Mouse (Mus musculus) intestine, postnatal 0 days (tissue): Measurements from ENCODE around the gene Dcaf17. TPM values are rescaled to one million over a fixed set of nuclear protein-coding genes. Genes with fewer than 3 reads are reported as not detected.

Source experiments
- ATAC-seq: fragments of 200-750 bp; cut with Nextera tagmentation; 2 replicates; pipeline ENCODE4 v1.8.0; 2017; ENCODE audit warnings: mild to moderate bottlenecking, moderate TSS enrichment, moderate library complexity
- H3K27ac ChIP-seq: fragments of 300-500 bp; sonication (generic); 2 replicates; pipeline ENCODE4 v1.5.1; 2014; ENCODE audit warnings: mild to moderate bottlenecking, low read depth, low read length, moderate library complexity
- H3K27me3 ChIP-seq: fragments of 300-500 bp; sonication (generic); replicated peaks from 2 replicates; pipeline ENCODE4 v1.6.1; 2014; ENCODE audit warnings: low read length, mixed read lengths; ENCODE audit not compliant: control insufficient read depth, insufficient read depth
- H3K36me3 ChIP-seq: fragments of 300-500 bp; sonication (generic); 2 replicates; pipeline ENCODE4 v1.6.1; 2014; ENCODE audit warnings: mild to moderate bottlenecking, moderate library complexity; ENCODE audit not compliant: control insufficient read depth, insufficient read depth
- H3K4me1 ChIP-seq: fragments of 300-500 bp; sonication (generic); replicated peaks from 2 replicates; pipeline ENCODE4 v1.6.1; 2014; ENCODE audit warnings: antibody characterized with exemption, low read length, mixed read lengths; ENCODE audit not compliant: control insufficient read depth, insufficient read depth
- H3K4me2 ChIP-seq: fragments of 300-500 bp; sonication (generic); replicated peaks from 2 replicates; pipeline ENCODE4 v1.6.1; 2014; ENCODE audit warnings: low read depth, mild to moderate bottlenecking, moderate library complexity
- H3K4me3 ChIP-seq: fragments of 300-500 bp; sonication (generic); 2 replicates; pipeline ENCODE4 v1.5.1; 2014; ENCODE audit warnings: low read depth, low read length
- H3K9ac ChIP-seq: fragments of 300-500 bp; sonication (generic); 2 replicates; pipeline ENCODE4 v1.6.1; 2014; ENCODE audit warnings: mild to moderate bottlenecking, low read depth, low read length
- H3K9me3 ChIP-seq: fragments of 300-500 bp; sonication (generic); 2 replicates; pipeline ENCODE4 v1.6.1; 2016; ENCODE audit warnings: mixed run types; ENCODE audit not compliant: control insufficient read depth
- CTCF ChIP-seq: sonication (generic); IDR thresholded peaks from 2 replicates; pipeline ENCODE4 v1.5.1; 2016; ENCODE audit warnings: low read depth, mild to moderate bottlenecking, control low read depth, antibody characterized with exemption, moderate library complexity
- WGBS: fragments of 180-500 bp; shearing (Covaris S2); extraction: QIAGEN DNeasy Blood & Tissue Kit; methylation state at CpG from one replicate; pipeline ENCODE4 v1.1.7; 2014; 5-methylcytosine and 5-hydroxymethylcytosine counted together
- polyA plus RNA-seq: library from polyadenylated mRNA; unstranded; fragments of >200 nt; fragmentation: Nextera tagmentation; extraction: Ambion mirVana; gene quantifications from 2 replicates; pipeline ENCODE4 v1.2.1, GENCODE M21; 2015

Gene Dcaf17
- polyA plus RNA-seq, 1 experiment from 2014 or later = 17.4 TPM

- no peak overlapping the region for H3K9ac ChIP-seq
- WGBS = 74% methylated on average over 13 of the region's 13 CpGs
- no peaks in the 10 kb centered on the region for H3K27me3 ChIP-seq
- TF ChIP-seq CTCF = no peak
- H3K4me2 ChIP-seq = no peak overlapping the region
- no peaks in the 10 kb centered on the region for H3K9me3 ChIP-seq
- no peak overlapping the region for H3K27ac ChIP-seq
- no peaks in the 10 kb centered on the region for H3K4me1 ChIP-seq
- no peaks in the 10 kb centered on the region for H3K36me3 ChIP-seq
- no peak for ATAC-seq
- H3K4me3 ChIP-seq = no peak overlapping the region
Measured at GRCm38 (mm10) chr2:71122268-71123029, 67.3 kb downstream of the Dcaf17 start.

DNA sequence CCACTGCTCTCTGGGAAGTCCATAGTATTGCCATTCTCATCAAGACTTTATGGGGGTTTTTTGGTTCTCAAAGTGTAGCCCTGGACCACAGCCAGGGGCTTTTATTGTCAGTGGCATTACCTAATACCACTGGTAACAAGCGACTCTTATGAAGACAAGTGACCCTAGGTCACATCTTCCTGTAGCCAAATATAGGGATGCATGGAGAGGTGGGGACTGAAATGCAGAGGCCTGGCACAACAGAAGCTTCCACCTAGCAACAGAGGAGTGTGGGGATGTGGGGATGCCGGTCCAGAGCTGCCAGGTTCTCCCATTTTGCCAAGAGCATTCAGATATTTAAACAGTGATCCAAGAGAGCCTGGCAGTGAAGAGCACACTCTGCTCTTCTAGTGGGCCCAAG lies 68.5 kb downstream of the Dcaf17 start:
- Histone ChIP-seq H3K36me3 (no peaks in the 10 kb centered on the region), H3K4me2 (no peak overlapping the region), H3K9me3 (no peaks in the 10 kb centered on the region), H3K27me3 (no peaks in the 10 kb centered on the region), H3K4me1 (no peaks in the 10 kb centered on the region), H3K9ac (no peak overlapping the region), H3K27ac (no peak overlapping the region), H3K4me3 (no peak overlapping the region)
- no peak for ATAC-seq
- WGBS = 66% methylated on average over 2 of the region's 2 CpGs
- TF ChIP-seq CTCF = no peak

DNA sequence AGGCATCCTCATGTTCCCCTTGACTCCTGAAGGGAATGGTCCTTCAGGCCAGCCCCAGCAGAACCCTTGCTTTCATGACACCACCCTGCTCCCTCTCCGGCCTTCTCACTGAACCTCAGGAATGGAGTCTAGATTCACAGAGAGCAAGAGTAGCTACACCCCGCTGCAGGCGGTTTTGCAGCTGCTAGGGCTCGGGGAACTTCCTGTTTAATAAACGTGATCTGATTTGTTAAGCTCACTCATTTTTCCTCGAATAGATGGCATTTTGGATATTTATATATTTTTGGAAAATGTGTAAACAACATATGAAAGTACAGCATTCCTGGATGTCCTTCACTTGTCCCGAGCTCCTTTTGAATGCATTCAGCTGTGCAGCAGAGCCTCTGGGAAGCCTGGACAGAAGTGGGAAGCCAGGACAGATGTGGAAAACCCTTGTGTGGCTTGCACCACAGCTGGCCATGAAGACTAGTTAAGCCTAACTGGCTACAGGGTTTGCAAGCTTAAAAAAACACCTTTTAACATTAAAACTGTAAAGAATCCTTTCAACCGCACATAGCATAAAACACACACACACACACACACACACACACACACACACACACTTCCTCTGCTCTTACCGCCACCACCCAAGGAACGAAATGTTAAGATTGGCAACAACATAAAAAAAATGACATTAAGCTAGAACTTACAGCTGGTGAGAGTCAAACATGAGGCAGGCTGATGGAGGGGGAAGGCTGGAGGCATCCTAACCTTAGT lies 72.8 kb downstream of the Dcaf17 start:
- no peak for ATAC-seq

DNA sequence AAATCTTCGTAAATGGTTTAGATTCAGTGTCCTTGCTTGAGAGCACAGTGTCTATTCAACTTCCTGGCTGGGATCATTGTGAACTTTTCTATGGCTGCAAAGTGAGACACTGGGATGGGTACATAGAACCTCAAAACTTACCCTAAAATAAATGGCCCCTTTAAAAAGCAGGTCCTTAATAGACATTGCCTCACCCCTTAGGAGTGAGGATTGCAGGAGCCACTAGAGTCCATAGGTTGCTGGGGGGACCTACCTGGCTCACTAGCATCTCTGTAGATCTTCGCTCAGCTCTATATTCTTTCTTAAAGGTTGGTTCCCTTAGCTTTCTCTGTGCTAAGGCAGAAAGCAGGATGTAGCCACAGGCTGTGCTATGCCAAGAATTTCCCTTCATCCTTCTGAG lies 75.2 kb downstream of the Dcaf17 start:
- WGBS = 96% methylated on average over 2 of the region's 2 CpGs
- ATAC-seq = no peak
- TF ChIP-seq CTCF = no peak

More for the DNA sequence above, 72.8 kb downstream of the Dcaf17 start:
- WGBS = 60% methylated on average over 10 of the region's 10 CpGs
- Histone ChIP-seq H3K9ac (no peak overlapping the region), H3K27ac (no peak overlapping the region), H3K9me3 (no peaks in the 10 kb centered on the region), H3K4me1 (no peaks in the 10 kb centered on the region), H3K4me3 (no peak overlapping the region), H3K4me2 (no peak overlapping the region), H3K36me3 (no peaks in the 10 kb centered on the region), H3K27me3 (no peaks in the 10 kb centered on the region)
- no peak for TF ChIP-seq CTCF

DNA sequence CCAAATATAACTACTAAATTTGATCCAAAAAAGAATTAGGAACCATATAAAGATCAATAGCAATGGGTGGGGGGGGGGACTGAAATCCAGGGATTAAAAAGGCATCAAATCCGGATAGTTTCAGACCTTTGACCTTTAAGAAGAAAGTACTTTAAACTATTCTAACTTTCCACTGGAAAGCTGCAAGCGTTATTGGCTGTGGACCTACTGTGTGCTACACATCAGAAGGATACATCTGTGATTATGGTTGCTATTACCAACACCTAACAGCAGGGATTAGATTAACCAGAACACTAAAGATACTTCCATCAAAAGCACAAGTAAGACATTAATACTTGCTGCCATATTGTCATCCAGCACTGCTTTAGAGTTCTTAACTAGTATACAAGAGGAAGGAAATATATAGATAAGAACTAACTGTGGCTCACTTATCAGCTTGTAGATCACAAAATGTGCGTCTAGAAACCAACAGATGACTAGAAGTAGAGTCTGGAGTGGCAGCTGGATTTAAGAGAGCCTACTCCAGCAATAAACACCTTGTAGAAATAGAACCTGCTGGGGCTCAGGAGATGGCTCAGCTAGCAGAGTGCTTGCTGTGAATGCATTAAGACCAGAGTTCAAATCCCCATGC lies 76.9 kb downstream of the Dcaf17 start:
- Histone ChIP-seq H3K9ac (no peak overlapping the region), H3K27me3 (no peaks in the 10 kb centered on the region), H3K4me3 (no peak overlapping the region), H3K36me3 (peaks cover 4% of the 10 kb centered on the region; the same call in 1 of the 2 replicates), H3K9me3 (no peaks in the 10 kb centered on the region), H3K4me2 (no peak overlapping the region), H3K4me1 (no peaks in the 10 kb centered on the region), H3K27ac (no peak overlapping the region)
- no peak for TF ChIP-seq CTCF
- no peak for ATAC-seq
- WGBS = 76% methylated on average over 3 of the region's 3 CpGs

More for the DNA sequence above, 75.2 kb downstream of the Dcaf17 start:
- Histone ChIP-seq H3K9ac (no peak overlapping the region), H3K36me3 (peaks cover 4% of the 10 kb centered on the region; the same call in 1 of the 2 replicates), H3K9me3 (no peaks in the 10 kb centered on the region), H3K27ac (no peak overlapping the region), H3K4me1 (no peaks in the 10 kb centered on the region), H3K4me3 (no peak overlapping the region), H3K4me2 (no peak overlapping the region), H3K27me3 (no peaks in the 10 kb centered on the region)

- no peak for TF ChIP-seq CTCF
- 0 out of 2 replicates have a peak, but pooled peaks have one; percentile 31 for ATAC-seq
- WGBS = 77% methylated on average over 9 of the region's 9 CpGs
Measured at GRCm38 (mm10) chr2:71134041-71134505, 78.9 kb downstream of the Dcaf17 start.

More at GRCm38 (mm10) chr2:71134041-71134505, 78.9 kb downstream of the Dcaf17 start:
- Histone ChIP-seq H3K9ac (no peak overlapping the region), H3K4me3 (no peak overlapping the region), H3K36me3 (peaks cover 8% of the 10 kb centered on the region; the same call in 1 of the 2 replicates), H3K4me1 (no peaks in the 10 kb centered on the region), H3K27ac (no peak overlapping the region), H3K9me3 (no peaks in the 10 kb centered on the region), H3K4me2 (no peak overlapping the region), H3K27me3 (no peaks in the 10 kb centered on the region)
